Mouse (Mus musculus) brain, adult 2 months (tissue): ENCODE measurements at regions not wholly inside any gene's neighbourhood (a gene's known extent, or its start where the extent isn't known, plus 50 kb on each side); places are given as distances from the start of the nearest gene placed in this dataset.

Experiments used
- DNase-seq: peaks from one replicate; pipeline ENCODE4 v3.0.0; 2011; ENCODE audit warnings: low read depth, low spot score

DNA sequence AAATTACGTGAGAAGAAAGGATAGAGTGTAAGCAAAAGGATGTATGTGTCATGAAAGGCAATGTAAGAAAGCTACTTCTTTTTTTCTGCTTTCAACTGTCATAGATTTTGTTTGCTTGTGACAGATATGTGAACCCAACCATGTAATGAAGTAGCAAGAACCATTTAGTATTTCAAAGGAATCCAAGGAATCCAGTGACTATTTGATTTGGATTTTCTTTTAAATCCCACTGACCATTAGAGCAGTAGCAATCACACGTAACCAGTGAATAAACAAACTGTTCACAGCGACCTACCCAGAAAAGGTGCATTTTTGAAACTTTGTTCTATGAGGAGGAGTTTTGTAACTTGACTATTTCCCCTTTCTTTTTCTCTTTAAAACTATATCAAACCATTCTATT lies 981.2 kb upstream of the Luzp2 start:
- no peak for DNase-seq

DNA sequence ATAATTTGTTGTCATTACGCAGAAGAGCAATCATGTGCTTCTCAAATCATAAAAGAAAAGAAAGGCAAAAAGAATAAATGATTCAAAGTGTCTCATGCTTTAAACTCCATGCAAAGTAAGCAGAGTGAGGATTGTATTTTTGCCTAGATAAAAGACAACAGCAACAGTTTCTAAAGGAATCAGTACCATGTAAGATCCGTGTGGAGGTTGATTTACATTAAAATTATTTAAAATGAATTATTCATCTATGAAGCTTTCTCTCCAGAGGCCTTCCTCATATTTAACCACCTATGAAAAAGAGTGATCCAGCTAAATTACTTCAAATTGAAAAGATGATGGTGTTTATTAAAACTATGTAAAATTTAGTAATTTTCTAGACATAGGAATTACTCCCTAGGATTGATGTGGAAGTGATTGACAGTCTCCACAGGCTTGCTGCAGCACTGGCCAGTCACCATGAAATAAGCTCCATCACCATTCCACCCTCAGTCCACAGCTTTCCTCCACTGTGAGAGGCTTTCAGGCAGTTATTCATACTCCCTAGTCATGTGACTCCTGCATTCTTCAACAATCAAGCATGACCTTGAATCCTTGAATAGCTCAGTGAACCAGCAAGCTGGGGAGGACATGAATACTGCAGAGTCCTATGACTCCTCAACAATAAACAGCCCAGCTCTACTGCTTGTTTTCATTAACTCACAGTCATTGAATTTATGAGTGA lies 962.7 kb upstream of the Luzp2 start:
- no peak for DNase-seq

DNA sequence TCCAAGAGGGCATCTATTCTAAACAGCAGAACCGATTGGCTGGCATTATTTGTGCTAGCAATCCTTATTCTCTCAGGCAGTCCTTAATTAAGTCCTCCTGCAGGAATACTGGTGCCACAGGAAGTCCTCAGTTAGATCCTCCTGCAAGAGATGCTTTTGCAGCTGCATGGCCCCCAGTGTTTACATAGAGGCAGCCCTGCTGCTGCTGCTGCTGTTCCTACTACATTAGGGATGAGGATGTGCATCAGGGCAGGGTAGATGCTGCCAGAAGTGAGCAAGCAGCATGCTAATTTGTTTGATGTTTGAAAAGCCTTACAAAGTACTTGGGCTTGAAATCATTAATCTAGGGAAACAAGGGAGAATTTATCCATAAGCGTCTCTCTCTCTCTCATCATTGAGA lies 922.3 kb upstream of the Luzp2 start:
- DNase-seq, result peak; percentile 25

DNA sequence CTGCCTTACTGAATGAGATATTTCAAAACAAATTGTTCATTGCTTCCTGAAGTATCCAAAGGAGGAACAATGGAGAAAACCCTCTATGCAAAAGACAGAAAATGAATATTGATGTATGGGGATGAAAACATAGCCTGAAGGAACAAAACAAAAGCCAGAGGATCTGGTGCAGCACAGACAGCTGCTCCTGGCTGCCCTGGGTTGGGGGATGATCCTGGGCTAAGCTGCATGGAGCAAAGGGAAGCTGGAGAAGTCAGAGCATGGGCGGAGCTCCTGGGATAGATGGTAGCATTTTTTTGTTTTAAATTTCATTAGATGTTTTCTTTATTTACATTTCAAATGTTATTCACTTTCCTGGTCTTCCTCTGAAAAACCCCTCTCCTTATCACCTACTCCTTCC lies 879.6 kb upstream of the Luzp2 start:
- DNase-seq, result no peak

DNA sequence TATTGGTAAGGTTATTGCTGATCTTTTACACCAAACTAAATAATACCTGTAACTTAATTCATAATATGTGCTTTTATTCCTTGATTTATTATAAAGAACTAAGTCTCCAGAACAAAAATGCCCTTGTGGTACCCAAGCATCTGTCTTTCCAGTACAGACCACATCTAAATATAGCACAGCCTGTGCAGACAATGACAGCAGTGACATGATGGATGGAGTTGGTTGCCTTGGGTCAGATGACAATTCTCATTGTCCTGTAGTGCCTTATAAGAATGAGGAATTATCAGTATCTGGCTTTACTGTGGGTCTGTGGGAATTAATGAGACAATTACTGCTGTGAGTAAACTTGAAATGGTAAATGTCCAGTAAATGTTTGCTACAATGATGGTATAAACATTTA lies 859.8 kb upstream of the Luzp2 start:
- no peak for DNase-seq

DNA sequence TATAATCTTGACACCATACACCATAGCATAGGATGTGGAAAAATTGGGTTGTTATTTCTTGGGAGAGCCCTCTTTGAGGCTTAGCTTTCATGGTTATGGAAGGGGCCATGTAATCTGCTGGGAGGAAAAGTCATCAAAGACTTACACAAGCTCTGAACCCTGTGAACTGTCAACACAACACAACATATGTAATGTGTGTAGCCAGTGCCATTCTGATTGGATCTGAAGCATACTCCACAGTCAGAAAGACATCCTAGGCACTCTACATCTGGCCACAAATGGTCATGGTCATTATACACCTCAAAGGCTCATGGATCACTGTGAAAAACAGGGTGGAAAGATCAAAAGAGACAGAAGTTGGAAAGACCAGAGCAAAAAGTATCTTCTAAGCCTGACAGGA lies 839.3 kb upstream of the Luzp2 start:
- no peak for DNase-seq

DNA sequence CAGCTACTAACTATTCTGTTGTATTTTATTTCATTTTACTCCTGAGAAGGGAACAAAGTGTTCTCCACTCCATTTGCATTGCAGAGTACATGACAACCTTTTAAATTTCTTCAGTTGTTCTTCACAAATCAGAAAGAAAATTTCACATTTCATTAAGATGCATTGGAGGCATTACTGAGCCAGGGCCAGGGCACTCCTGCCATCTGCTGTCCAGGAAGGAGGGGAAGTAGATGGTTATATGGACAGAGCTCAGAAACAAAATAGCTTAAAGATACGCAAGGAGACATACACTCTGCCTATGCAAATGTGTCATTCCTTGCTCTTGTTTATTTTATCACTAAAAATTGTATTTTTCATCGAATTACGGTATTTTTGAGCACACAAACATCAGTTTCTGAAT lies 826.6 kb upstream of the Luzp2 start:
- DNase-seq, result peak; percentile 12
